Mouse (Mus musculus) embryonic facial prominence, embryonic 14.5 days (tissue): ENCODE results near the gene Slc10a6. TPM values are rescaled to one million over a fixed set of nuclear protein-coding genes. Genes with fewer than 3 reads are reported as not detected.

ENCODE experiments used
- ATAC-seq: fragments of 200-750 bp; cut with Nextera tagmentation; 2 replicates; pipeline ENCODE4 v1.8.0; 2017; ENCODE audit warnings: low read depth, moderate number of reproducible peaks, moderate TSS enrichment
- DNase-seq: peaks from one replicate; pipeline ENCODE4 v3.0.0-alpha.2; 2015; ENCODE audit warnings: low spot score
- H3K27ac ChIP-seq: fragments of 300-500 bp; sonication (generic); replicated peaks from 2 replicates; pipeline ENCODE4 v1.5.1; 2014; ENCODE audit warnings: low read depth, mild to moderate bottlenecking, low read length, moderate library complexity
- H3K27me3 ChIP-seq: fragments of 300-500 bp; sonication (generic); replicated peaks from 2 replicates; pipeline ENCODE4 v1.6.1; 2014; ENCODE audit warnings: low read length; ENCODE audit not compliant: control insufficient read depth, insufficient read depth
- H3K36me3 ChIP-seq: fragments of 300-500 bp; sonication (generic); 2 replicates; pipeline ENCODE4 v1.6.1; 2014; ENCODE audit warnings: low read length, mixed read lengths; ENCODE audit not compliant: control insufficient read depth, insufficient read depth
- H3K4me1 ChIP-seq: fragments of 300-500 bp; sonication (generic); 2 replicates; pipeline ENCODE4 v1.6.1; 2014; ENCODE audit warnings: antibody characterized with exemption, low read length; ENCODE audit not compliant: control insufficient read depth, insufficient read depth
- H3K4me2 ChIP-seq: fragments of 300-500 bp; sonication (generic); 2 replicates; pipeline ENCODE4 v1.6.1; 2014; ENCODE audit warnings: low read depth, mild to moderate bottlenecking, low read length, moderate library complexity, mixed read lengths
- H3K4me3 ChIP-seq: fragments of 300-500 bp; sonication (generic); 2 replicates; pipeline ENCODE4 v1.5.1; 2014; ENCODE audit warnings: low read depth, mild to moderate bottlenecking, low read length
- H3K9ac ChIP-seq: fragments of 300-500 bp; sonication (generic); 2 replicates; pipeline ENCODE4 v1.6.1; 2014; ENCODE audit warnings: low read depth, mild to moderate bottlenecking, low read length, moderate library complexity, mixed read lengths
- H3K9me3 ChIP-seq: fragments of 300-500 bp; sonication (generic); 2 replicates; pipeline ENCODE4 v1.6.1; 2016; ENCODE audit warnings: low read length; ENCODE audit not compliant: control insufficient read depth
- WGBS: fragments of 180-500 bp; shearing (Covaris S2); extraction: QIAGEN DNeasy Blood & Tissue Kit; methylation state at CpG from one replicate; pipeline ENCODE4 v1.1.7; 2014; 5-methylcytosine and 5-hydroxymethylcytosine counted together
- polyA plus RNA-seq: library from polyadenylated mRNA; unstranded; fragments of >200 nt; fragmentation: Nextera tagmentation; extraction: Ambion mirVana; gene quantifications from 2 replicates; pipeline ENCODE4 v1.2.1, GENCODE M21; 2014

The Slc10a6 gene
- polyA plus RNA-seq = 1.4 and 1.6 TPM in 2 replicates

DNA sequence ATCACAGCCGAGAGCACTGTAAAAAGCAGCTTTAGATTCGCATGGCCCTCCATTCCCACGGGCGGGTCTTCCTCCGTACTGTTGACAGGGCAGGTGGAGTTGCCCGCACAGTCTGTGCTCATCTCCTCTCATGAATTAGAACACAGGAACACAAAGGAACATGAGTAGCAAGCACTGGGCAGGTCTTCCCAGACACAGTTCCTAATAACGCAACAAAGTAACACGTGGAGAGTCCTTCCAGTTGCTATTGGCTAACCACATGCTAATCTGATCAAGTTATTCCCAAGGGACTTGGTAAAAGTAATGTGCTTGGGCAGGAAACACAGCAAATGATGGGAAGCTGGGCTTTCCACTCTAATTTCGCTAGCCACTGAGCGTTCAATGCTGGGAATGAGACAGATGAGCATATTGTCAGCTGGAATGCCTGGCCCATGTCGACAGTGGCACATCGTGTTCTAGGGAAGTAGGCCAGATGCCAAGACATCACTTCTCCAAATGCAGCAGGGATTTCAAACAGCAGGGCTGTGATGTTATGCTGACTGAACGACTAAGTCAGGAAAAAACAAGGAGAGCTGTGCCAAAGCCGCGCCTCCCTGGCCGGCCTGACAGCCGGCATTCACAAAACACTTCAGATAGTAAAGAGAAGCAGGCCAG, at the start of gene Slc10a6:
TSS of gene Slc10a6 (minus strand) at position 293 of the 654 bp plus-strand sequence.
- Histone ChIP-seq H3K4me3 (no peak within 1 kb of the TSS), H3K27ac (peak within 1 kb of the TSS; percentile 61), H3K4me2 (0 out of 2 replicates have a peak within 1 kb of the TSS, but pooled peaks have one; percentile 23), H3K9ac (no peak within 1 kb of the TSS; the same call in 1 of the 2 replicates), H3K27me3 (no peaks in the 10 kb centered on the region), H3K4me1 (peaks cover 16% of the 10 kb centered on the region), H3K36me3 (no peaks in the 10 kb centered on the region), H3K9me3 (no peaks in the 10 kb centered on the region)
- 40% methylated on average over 17 of the region's 17 CpGs for WGBS
- ATAC-seq (peak; percentile 87), DNase-seq (peak; percentile 89)

DNA sequence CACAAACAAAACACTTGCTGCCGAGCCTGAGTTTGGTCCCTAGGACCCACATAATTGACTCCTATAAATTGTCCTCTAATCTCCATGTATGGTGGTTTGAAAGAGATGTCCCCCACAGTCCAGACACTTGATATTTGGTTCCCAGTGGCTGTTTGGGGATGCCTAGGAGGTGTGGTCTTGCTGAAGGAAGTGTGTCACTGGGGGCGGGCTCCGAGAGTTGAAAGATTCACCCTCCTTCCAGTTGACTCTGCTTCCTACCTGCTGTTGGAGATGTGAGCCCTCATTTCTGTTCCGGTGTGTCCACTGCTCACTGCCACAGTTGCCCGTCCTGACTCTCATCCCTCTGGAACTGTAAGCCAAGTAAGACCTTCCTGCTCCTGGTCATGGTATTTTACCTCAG, 49.8 kb upstream of the Slc10a6 start:
- DNase-seq = no peak
- ATAC-seq = no peak
- Histone ChIP-seq H3K36me3 (no peaks in the 10 kb centered on the region), H3K9ac (no peak overlapping the region), H3K27ac (no peak overlapping the region), H3K4me2 (no peak overlapping the region), H3K4me1 (no peaks in the 10 kb centered on the region), H3K4me3 (no peak overlapping the region), H3K9me3 (no peaks in the 10 kb centered on the region), H3K27me3 (no peaks in the 10 kb centered on the region)
- 95% methylated on average over 5 of the region's 5 CpGs for WGBS

DNA sequence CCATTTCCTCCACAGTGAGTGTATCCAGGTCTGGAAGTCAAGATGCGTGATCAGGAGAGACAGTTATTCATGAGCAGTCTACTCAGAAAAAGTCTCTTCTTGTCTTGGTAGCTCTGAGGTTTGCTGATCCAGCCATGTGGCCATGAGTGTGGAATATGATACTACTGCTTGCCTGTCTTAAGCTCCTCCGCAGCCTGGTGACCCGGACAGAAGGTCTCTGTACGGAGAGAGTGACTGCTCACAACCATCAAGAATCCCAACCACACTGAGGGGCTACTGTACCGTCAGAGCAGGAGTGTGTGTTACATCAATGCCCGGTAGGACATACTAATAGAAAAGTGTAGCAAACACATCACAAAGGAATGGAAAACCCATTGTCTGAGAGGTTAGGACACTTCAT, 48.7 kb upstream of the Slc10a6 start:
- no peak overlapping the region for H3K9ac ChIP-seq
- no peaks in the 10 kb centered on the region for H3K27me3 ChIP-seq
- whole genome bisulfite sequencing = 63% methylated on average over 6 of the region's 6 CpGs
- ATAC-seq = no peak
- H3K27ac ChIP-seq = no peak overlapping the region
- DNase-seq = no peak
- H3K4me1 ChIP-seq = no peaks in the 10 kb centered on the region
- H3K4me3 ChIP-seq = no peak overlapping the region
- H3K4me2 ChIP-seq = no peak overlapping the region
- H3K9me3 ChIP-seq = no peaks in the 10 kb centered on the region
- H3K36me3 ChIP-seq = no peaks in the 10 kb centered on the region

DNA sequence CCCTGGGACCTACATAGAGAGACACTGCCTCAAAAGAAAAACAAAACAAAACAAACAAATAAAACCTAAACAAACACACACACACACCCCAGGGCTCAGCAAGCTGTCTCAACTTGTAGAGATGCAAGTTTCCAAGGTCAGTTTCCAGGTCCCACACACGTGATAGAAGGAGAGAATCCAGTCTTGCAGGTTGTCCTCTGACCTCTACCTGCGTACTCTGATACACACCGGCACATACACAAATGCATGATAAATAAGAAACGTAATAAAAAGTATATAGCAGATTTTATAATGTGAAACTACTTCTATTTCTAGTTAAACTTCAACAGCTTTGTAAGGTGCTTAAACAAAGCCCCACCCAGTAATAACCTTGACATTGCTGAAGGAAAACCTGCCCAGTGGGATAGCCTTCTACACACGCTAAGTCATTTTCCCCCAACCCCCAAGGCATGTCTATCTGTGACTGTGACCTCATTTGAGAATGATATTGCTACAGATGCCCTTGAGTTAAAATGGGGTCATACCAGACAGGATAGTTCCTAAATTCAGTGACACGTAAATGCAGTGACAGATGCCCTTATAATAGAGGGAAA, 47.2 kb upstream of the Slc10a6 start:
- Histone ChIP-seq H3K4me3 (no peak overlapping the region), H3K4me2 (no peak overlapping the region), H3K9ac (no peak overlapping the region), H3K27ac (no peak overlapping the region), H3K27me3 (0 out of 2 replicates have a peak, but pooled peaks cover 3% of the 10 kb centered on the region), H3K36me3 (no peaks in the 10 kb centered on the region), H3K9me3 (no peaks in the 10 kb centered on the region), H3K4me1 (no peaks in the 10 kb centered on the region)
- DNase-seq = no peak
- no peak for ATAC-seq
- 81% methylated on average over 6 of the region's 6 CpGs for WGBS

DNA sequence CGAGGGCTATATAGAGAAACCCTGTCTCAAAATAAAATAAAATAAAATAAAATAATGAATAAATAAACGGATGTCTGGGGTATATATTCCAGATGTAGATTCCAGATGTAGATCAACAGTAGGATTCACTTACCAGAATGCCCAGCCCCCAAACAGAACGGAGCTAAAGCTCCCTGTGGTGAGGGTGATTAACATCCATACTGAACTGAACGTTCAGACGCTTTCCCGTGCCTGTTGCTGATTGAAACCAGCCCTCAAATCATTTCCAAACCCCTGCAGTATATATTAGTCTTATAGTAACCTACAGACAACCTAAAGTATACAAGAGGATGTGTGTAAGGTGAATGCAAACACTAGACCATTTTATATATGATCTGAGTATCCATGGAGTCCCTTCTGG, 45.3 kb upstream of the Slc10a6 start:
- Histone ChIP-seq H3K9me3 (no peaks in the 10 kb centered on the region), H3K4me1 (no peaks in the 10 kb centered on the region), H3K9ac (no peak overlapping the region), H3K36me3 (no peaks in the 10 kb centered on the region), H3K4me2 (no peak overlapping the region), H3K27ac (0 out of 2 replicates have a peak overlapping the region, but pooled peaks have one; percentile 0), H3K4me3 (no peak overlapping the region), H3K27me3 (0 out of 2 replicates have a peak, but pooled peaks cover 4% of the 10 kb centered on the region)
- peak; percentile 54; the same call in 1 of the 2 replicates for ATAC-seq
- 33% methylated on average over 6 of the region's 6 CpGs for WGBS
- peak; percentile 87 for DNase-seq

DNA sequence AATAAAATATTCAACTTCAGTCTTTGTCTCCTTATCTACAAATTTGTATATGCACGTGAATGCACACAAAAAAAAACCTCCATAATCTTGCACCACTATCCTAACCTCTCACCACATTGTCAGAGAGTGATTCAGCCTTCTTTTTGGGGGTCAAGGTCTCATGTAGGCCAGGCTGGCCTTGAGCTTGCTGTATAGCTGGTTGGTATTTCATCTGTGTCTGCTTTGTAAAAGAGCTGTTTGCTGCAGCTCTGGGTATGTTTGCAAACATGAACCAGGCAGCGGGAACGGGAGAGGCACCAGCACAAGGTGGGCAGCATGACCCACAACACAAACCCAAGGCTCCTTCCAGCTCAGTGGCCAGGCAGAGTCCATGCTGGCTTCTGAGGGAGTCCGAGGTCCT, 44.4 kb upstream of the Slc10a6 start:
- Histone ChIP-seq H3K4me2 (no peak overlapping the region), H3K27ac (no peak overlapping the region), H3K9ac (no peak overlapping the region), H3K4me1 (no peaks in the 10 kb centered on the region), H3K27me3 (0 out of 2 replicates have a peak, but pooled peaks cover 4% of the 10 kb centered on the region), H3K4me3 (no peak overlapping the region), H3K36me3 (no peaks in the 10 kb centered on the region), H3K9me3 (no peaks in the 10 kb centered on the region)
- WGBS = 78% methylated on average over 4 of the region's 4 CpGs
- DNase-seq (no peak), ATAC-seq (no peak)

DNA sequence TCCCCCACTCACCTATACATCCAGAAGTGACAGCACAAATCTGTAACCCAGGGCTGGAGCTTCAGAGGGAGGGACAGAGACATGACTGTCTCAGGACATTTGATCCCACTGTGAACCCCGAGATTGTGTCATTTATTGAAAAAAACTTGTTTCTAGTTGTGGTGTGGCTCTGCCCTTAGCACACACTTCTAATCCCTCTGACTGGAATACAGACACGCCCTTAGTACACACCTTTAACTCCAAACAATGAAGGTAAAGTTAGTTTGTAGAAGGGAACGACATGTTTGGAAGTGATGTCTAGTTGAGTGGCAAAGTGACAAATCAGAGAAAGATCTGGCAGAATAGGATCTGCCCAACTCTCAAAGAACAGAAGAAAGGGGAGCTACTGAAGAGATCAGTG, 42.7 kb upstream of the Slc10a6 start:
- H3K27ac ChIP-seq = no peak overlapping the region
- 55% methylated on average over 3 of the region's 3 CpGs for WGBS
- H3K27me3 ChIP-seq = 0 out of 2 replicates have a peak, but pooled peaks cover 4% of the 10 kb centered on the region
- H3K9ac ChIP-seq = no peak overlapping the region
- H3K9me3 ChIP-seq = no peaks in the 10 kb centered on the region
- no peaks in the 10 kb centered on the region for H3K36me3 ChIP-seq
- H3K4me3 ChIP-seq = no peak overlapping the region
- no peak overlapping the region for H3K4me2 ChIP-seq
- DNase-seq (no peak), ATAC-seq (no peak)
- H3K4me1 ChIP-seq = no peaks in the 10 kb centered on the region

DNA sequence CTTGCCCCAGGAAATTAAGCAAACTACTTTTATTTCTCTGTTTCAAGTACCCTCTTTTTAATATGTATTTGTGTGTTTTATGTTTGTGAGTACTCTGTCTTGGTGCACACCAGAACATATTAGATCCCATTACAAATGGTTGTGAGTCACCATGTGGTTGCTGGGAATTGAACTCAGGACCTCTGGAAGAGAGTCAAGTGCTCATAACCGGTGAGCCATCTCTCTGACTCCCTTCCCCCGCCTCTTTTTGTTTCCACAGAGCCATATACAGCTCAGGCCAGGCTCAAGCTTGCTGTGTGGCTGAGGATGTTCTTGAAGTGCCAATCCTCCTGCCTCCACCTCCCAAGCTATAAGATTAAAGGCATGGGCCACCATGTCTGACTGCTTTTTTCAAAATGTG, 36.7 kb upstream of the Slc10a6 start:
- Histone ChIP-seq H3K27me3 (no peaks in the 10 kb centered on the region), H3K27ac (no peak overlapping the region), H3K4me2 (no peak overlapping the region), H3K4me1 (no peaks in the 10 kb centered on the region), H3K4me3 (no peak overlapping the region), H3K9ac (no peak overlapping the region), H3K9me3 (no peaks in the 10 kb centered on the region), H3K36me3 (no peaks in the 10 kb centered on the region)
- DNase-seq (no peak), ATAC-seq (no peak)
- 79% methylated on average over 2 of the region's 2 CpGs for WGBS

DNA sequence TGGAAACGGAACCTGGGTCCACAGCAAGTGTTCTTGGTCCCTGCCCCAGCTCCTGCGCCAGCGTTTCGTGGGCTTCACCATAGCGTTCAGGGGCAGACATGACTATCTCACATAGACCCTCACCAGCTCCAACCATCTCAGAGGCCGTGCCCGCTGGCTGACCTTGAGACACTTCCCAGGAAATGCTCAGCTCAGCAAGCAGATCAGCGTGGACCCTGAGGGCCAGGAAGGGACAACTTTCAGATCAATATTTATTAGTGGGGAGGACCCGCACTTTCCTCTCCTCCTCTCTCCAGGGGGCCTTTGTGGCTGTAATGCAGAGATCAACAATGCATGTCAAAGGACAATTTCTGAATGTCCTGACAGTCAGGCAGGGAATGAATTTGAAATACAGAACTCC, 35.7 kb upstream of the Slc10a6 start:
- H3K27me3 ChIP-seq = no peaks in the 10 kb centered on the region
- H3K9me3 ChIP-seq = no peaks in the 10 kb centered on the region
- H3K4me2 ChIP-seq = no peak overlapping the region
- DNase-seq (no peak), ATAC-seq (no peak)
- H3K27ac ChIP-seq = no peak overlapping the region
- 68% methylated on average over 9 of the region's 9 CpGs for WGBS
- H3K4me3 ChIP-seq = no peak overlapping the region
- no peak overlapping the region for H3K9ac ChIP-seq
- H3K36me3 ChIP-seq = no peaks in the 10 kb centered on the region
- no peaks in the 10 kb centered on the region for H3K4me1 ChIP-seq
